Mouse (Mus musculus) forebrain, embryonic 16.5 days (tissue): Measurements from ENCODE around the gene Il10rb. TPM values are rescaled to one million over a fixed set of nuclear protein-coding genes. Genes with fewer than 3 reads are reported as not detected.

ENCODE experiments used
- ATAC-seq: fragments of 200-750 bp; cut with Nextera tagmentation; 2 replicates; pipeline ENCODE4 v1.8.0; 2017; ENCODE audit warnings: mild to moderate bottlenecking, moderate library complexity
- H3K27ac ChIP-seq: fragments of 300-500 bp; sonication (generic); 2 replicates; pipeline ENCODE4 v1.5.1; 2014; ENCODE audit warnings: low read length, control low read depth
- H3K27me3 ChIP-seq: fragments of 300-500 bp; sonication (generic); replicated peaks from 2 replicates; pipeline ENCODE4 v1.6.1; 2014; ENCODE audit warnings: low read length; ENCODE audit not compliant: control insufficient read depth, insufficient read depth
- H3K36me3 ChIP-seq: fragments of 300-500 bp; sonication (generic); 2 replicates; pipeline ENCODE4 v1.6.1; 2014; ENCODE audit not compliant: control insufficient read depth, insufficient read depth
- H3K4me1 ChIP-seq: fragments of 300-500 bp; sonication (generic); replicated peaks from 2 replicates; pipeline ENCODE4 v1.6.1; 2014; ENCODE audit warnings: low read length; ENCODE audit not compliant: control insufficient read depth, insufficient read depth
- H3K4me2 ChIP-seq: fragments of 300-500 bp; sonication (generic); 2 replicates; pipeline ENCODE4 v1.6.1; 2014; ENCODE audit warnings: mild to moderate bottlenecking, low read length, control low read depth
- H3K4me3 ChIP-seq: fragments of 300-500 bp; sonication (generic); replicated peaks from 2 replicates; pipeline ENCODE4 v1.5.1; 2014; ENCODE audit warnings: mild to moderate bottlenecking, low read length, control low read depth
- H3K9ac ChIP-seq: fragments of 300-500 bp; sonication (generic); replicated peaks from 2 replicates; pipeline ENCODE4 v1.6.1; 2014; ENCODE audit warnings: low read depth, low read length, control low read depth
- H3K9me3 ChIP-seq: fragments of 300-500 bp; sonication (generic); 2 replicates; pipeline ENCODE4 v1.6.1; 2016; ENCODE audit warnings: low read length; ENCODE audit not compliant: control insufficient read depth
- WGBS: fragments of 180-500 bp; shearing (Covaris S2); extraction: QIAGEN DNeasy Blood & Tissue Kit; methylation state at CpG from one replicate; pipeline ENCODE4 v1.1.7; 2014; 5-methylcytosine and 5-hydroxymethylcytosine counted together
- polyA plus RNA-seq: library from polyadenylated mRNA; unstranded; fragments of >200 nt; fragmentation: Nextera tagmentation; extraction: Ambion mirVana; gene quantifications from 2 replicates; pipeline ENCODE4 v1.2.1, GENCODE M21; 2015

Il10rb gene
- polyA plus RNA-seq, 1 experiment from 2014 or later = 8.9 TPM

- H3K36me3 ChIP-seq = no peaks in the 10 kb centered on the region; the same call in 1 of the 2 replicates
- H3K4me1 ChIP-seq = peaks cover 8% of the 10 kb centered on the region
- peak overlapping the region; percentile 58 for H3K27ac ChIP-seq
- 10% methylated on average over 3 of the region's 3 CpGs for WGBS
- H3K27me3 ChIP-seq = no peaks in the 10 kb centered on the region
- ATAC-seq = peak; percentile 47; the same call in 1 of the 2 replicates
- no peak overlapping the region for H3K4me2 ChIP-seq
- no peaks in the 10 kb centered on the region for H3K9me3 ChIP-seq
- H3K4me3 ChIP-seq = no peak overlapping the region
- H3K9ac ChIP-seq = no peak overlapping the region
Measured at GRCm38 (mm10) chr16:91379412-91379811, 26.6 kb upstream of the Il10rb start.

DNA sequence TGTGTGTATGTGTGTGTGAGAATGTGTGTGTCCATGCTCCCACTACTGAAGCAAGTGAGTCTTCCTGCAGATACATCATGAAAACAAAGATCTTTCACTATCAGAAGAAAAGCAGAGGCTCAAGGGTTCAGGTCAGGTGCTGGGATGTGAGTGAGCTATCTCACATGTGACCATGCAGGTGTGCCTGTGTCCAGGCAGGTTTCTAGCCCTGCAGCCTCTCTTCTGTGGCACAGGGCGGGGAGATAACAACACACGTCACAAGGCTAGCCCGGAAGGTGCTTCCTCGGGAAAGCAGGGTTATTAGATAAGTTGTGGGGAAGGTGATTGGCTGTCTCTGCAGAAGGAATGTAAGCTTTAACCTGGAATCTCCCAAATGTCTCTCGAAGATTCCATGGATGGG is 25.8 kb upstream of the Il10rb start:
- no peaks in the 10 kb centered on the region for H3K9me3 ChIP-seq
- H3K27me3 ChIP-seq = no peaks in the 10 kb centered on the region
- no peak overlapping the region for H3K9ac ChIP-seq
- ATAC-seq = no peak
- WGBS = 88% methylated on average over 5 of the region's 5 CpGs
- H3K27ac ChIP-seq = no peak overlapping the region
- H3K4me2 ChIP-seq = no peak overlapping the region
- H3K4me3 ChIP-seq = no peak overlapping the region
- H3K4me1 ChIP-seq = peaks cover 8% of the 10 kb centered on the region
- no peaks in the 10 kb centered on the region; the same call in 1 of the 2 replicates for H3K36me3 ChIP-seq

GRCm38 (mm10) chr16:91381606-91382005 is 24.4 kb upstream of the Il10rb start:
- Histone ChIP-seq H3K9ac (no peak overlapping the region), H3K27ac (no peak overlapping the region), H3K9me3 (no peaks in the 10 kb centered on the region), H3K4me2 (no peak overlapping the region), H3K27me3 (no peaks in the 10 kb centered on the region), H3K4me3 (no peak overlapping the region), H3K4me1 (peaks cover 8% of the 10 kb centered on the region), H3K36me3 (no peaks in the 10 kb centered on the region; the same call in 1 of the 2 replicates)
- ATAC-seq = no peak
- 87% methylated on average over 4 of the region's 4 CpGs for whole genome bisulfite sequencing

GRCm38 (mm10) chr16:91382261-91382790 is 23.6 kb upstream of the Il10rb start:
- Histone ChIP-seq H3K4me1 (peaks cover 8% of the 10 kb centered on the region), H3K4me3 (no peak overlapping the region), H3K9ac (no peak overlapping the region), H3K27ac (no peak overlapping the region), H3K27me3 (no peaks in the 10 kb centered on the region), H3K36me3 (no peaks in the 10 kb centered on the region; the same call in 1 of the 2 replicates), H3K4me2 (no peak overlapping the region), H3K9me3 (no peaks in the 10 kb centered on the region)
- no peak for ATAC-seq
- WGBS = 91% methylated on average over 9 of the region's 9 CpGs

DNA sequence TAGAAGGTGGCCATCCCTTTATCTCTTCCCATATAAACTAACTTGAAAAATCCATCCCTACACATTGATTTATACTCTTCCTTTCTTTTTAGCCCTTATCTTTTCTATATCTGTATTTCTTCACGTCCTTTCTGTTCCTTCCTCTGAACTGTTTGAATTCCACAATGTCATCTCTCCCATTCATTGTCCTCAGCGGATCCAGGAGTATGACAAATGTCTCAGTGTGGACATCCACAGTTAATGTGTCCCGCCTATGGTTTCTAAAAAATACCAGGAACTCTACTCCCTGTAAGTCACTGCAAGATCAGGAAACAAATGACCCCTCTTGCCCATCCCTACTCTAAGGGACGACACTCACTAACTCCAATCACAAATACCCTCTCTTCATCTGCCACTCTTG is 21.7 kb upstream of the Il10rb start:
- Histone ChIP-seq H3K36me3 (peaks cover 9% of the 10 kb centered on the region), H3K4me3 (no peak overlapping the region), H3K27ac (no peak overlapping the region), H3K9ac (no peak overlapping the region), H3K4me1 (peaks cover under 1% of the 10 kb centered on the region), H3K27me3 (no peaks in the 10 kb centered on the region), H3K9me3 (no peaks in the 10 kb centered on the region), H3K4me2 (no peak overlapping the region)
- WGBS = 86% methylated on average over 4 of the region's 4 CpGs
- no peak for ATAC-seq

- Histone ChIP-seq H3K9ac (no peak overlapping the region), H3K4me1 (no peaks in the 10 kb centered on the region), H3K27ac (0 out of 2 replicates have a peak overlapping the region, but pooled peaks have one; percentile 18), H3K4me3 (no peak overlapping the region), H3K9me3 (no peaks in the 10 kb centered on the region), H3K27me3 (no peaks in the 10 kb centered on the region), H3K36me3 (peaks cover 13% of the 10 kb centered on the region), H3K4me2 (no peak overlapping the region)
- no peak for ATAC-seq
- 45% methylated on average over 10 of the region's 10 CpGs for WGBS
Measured at GRCm38 (mm10) chr16:91385621-91386020, 20.3 kb upstream of the Il10rb start.

DNA sequence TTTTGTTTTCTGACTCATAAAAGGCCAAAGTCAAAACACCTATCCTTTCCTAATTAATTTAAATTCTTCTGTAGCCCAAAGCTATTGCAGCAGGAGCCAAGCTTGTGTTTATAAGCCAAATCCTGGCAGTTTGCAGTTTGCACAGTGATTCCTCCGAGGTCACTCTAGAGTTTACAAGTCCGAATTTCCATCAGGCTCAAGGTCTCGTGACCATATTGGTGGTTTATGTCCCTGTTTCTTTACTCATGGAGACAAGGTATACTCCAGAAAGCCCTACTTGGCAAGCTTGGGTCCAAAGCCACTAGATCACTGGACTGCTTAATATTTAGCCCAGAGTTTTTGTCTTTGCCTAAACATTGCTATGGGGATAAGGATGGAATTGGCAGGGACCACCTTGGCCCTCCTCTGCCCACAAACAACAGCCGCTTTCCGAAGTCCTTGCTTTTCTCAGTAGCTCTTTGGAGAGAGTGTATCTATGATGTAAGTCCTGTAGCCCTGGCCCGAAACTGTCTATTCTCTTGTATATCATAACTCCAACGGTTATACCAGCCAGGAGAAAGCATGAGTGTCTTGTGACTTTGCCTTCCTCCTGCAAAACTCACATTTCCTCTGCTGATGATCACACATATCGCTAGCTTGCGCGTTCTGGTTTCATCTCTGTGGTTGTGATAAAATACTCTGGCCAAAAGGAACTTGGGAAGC is 19.4 kb upstream of the Il10rb start:
- H3K4me3 ChIP-seq = no peak overlapping the region
- peaks cover 15% of the 10 kb centered on the region for H3K36me3 ChIP-seq
- no peak overlapping the region for H3K9ac ChIP-seq
- no peak overlapping the region for H3K27ac ChIP-seq
- 90% methylated on average over 10 of the region's 10 CpGs for WGBS
- no peak for ATAC-seq
- no peak overlapping the region for H3K4me2 ChIP-seq
- H3K27me3 ChIP-seq = no peaks in the 10 kb centered on the region
- H3K9me3 ChIP-seq = no peaks in the 10 kb centered on the region
- H3K4me1 ChIP-seq = no peaks in the 10 kb centered on the region

DNA sequence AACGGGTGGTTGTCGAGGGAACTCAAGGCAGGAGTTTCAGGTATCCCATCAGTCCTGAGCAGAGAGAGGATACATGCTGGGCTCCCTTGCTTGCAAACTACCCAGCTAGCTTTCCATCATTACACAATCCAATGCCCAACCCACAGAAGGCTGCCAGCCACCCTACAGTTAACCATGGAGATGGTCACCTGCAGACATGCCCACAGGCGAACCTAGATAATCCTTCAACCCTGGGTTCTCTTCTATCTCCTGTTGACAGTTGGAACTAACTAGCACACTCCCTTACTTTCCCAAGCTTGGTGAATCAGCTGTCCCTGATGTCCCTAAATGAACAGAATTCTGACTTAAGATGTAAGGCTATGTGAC is 18.9 kb upstream of the Il10rb start:
- peaks cover 16% of the 10 kb centered on the region for H3K36me3 ChIP-seq
- WGBS = 93% methylated on average over 3 of the region's 3 CpGs
- H3K27me3 ChIP-seq = no peaks in the 10 kb centered on the region
- no peak overlapping the region for H3K4me3 ChIP-seq
- ATAC-seq = no peak
- no peak overlapping the region for H3K27ac ChIP-seq
- no peak overlapping the region for H3K4me2 ChIP-seq
- no peaks in the 10 kb centered on the region for H3K9me3 ChIP-seq
- H3K4me1 ChIP-seq = no peaks in the 10 kb centered on the region
- no peak overlapping the region for H3K9ac ChIP-seq

DNA sequence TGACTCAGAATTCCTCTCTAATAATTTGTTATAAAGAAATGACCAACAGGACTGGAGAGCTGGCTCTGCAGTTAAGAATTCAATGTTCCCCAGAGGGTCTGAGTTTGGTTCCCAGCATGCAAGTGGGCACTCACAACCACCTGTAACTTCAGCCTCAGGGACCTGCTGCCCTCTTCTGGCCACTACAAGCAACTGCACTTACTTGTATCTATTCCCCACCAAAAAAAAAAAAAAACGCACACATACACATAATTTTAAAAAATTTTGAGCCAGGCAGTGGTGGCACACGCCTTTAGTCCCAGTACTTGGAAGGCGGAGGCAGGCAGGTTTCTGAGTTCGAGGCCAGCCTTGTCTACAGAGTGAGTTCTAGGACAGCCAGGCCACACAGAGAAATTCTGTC is 15.9 kb upstream of the Il10rb start:
- Histone ChIP-seq H3K27ac (no peak overlapping the region), H3K4me1 (no peaks in the 10 kb centered on the region), H3K9me3 (0 out of 2 replicates have a peak, but pooled peaks cover 2% of the 10 kb centered on the region), H3K4me3 (no peak overlapping the region), H3K36me3 (peaks cover 24% of the 10 kb centered on the region), H3K4me2 (no peak overlapping the region), H3K27me3 (no peaks in the 10 kb centered on the region), H3K9ac (no peak overlapping the region)
- WGBS = 91% methylated on average over 4 of the region's 4 CpGs
- no peak for ATAC-seq
